Mouse (Mus musculus) bone marrow macrophage, adult 2 months (primary cell): ENCODE data around the gene Znrf4. TPM values are rescaled to one million over a fixed set of nuclear protein-coding genes. Genes with fewer than 3 reads are reported as not detected.

Experiments used
- H3K27ac ChIP-seq: 2 replicates; pipeline ENCODE4 v1.5.1; 2012; ENCODE audit warnings: low read depth, low read length; ENCODE audit not compliant: insufficient read depth
- H3K4me1 ChIP-seq: 2 replicates; pipeline ENCODE4 v1.6.1; 2012; ENCODE audit warnings: low read length; ENCODE audit not compliant: control insufficient read depth, insufficient read depth
- H3K4me3 ChIP-seq: 2 replicates; pipeline ENCODE4 v1.5.1; 2012; ENCODE audit warnings: mild to moderate bottlenecking, low read length, moderate library complexity; ENCODE audit not compliant: insufficient read depth
- CTCF ChIP-seq: IDR thresholded peaks from 2 replicates; pipeline ENCODE4 v1.5.1; 2012; ENCODE audit warnings: low read depth, mild to moderate bottlenecking, low read length, moderate library complexity
- POLR2A ChIP-seq: IDR thresholded peaks from 2 replicates; pipeline ENCODE4 v1.6.1; 2012; ENCODE audit warnings: mild to moderate bottlenecking, low read depth, low read length, borderline replicate concordance
- polyA plus RNA-seq: library from polyadenylated mRNA; stranded (reverse); fragments of >200 nt; gene quantifications from 2 replicates; pipeline ENCODE4 v1.2.4, GENCODE M21; 2012; ENCODE audit not compliant: missing spikeins, insufficient read depth, insufficient read length

Gene Znrf4
- polyA plus RNA-seq, 1 experiment, result not detected

- Histone ChIP-seq H3K27ac (no peak overlapping the region), H3K4me1 (no peaks in the 10 kb centered on the region), H3K4me3 (no peak overlapping the region)
- TF ChIP-seq POLR2A, result no peak
- TF ChIP-seq CTCF, result no peak
These were observed 25.7 kb upstream of the Znrf4 start for GRCm38 (mm10) chr17:56537912-56538311.

DNA sequence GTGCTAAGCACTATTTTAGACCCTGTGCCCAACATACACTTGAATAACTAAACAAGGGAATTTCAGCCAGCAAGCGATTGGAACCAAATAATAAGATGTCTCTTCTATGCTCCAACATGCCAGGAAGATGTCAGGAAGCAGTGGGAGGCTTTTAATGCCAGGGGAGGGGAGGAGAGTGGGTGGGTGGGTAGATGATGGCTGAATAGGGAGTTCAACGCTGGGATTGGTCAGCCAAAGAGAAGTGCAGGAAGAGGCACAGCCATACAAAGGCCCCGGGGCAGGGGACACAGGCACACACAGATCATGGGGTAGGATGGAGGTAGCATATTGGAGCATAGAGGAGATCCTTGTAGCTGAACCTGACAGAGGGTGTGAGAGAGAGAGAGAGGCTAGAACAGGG, 24.6 kb upstream of the Znrf4 start:
- Histone ChIP-seq H3K4me3 (no peak overlapping the region), H3K27ac (no peak overlapping the region), H3K4me1 (no peaks in the 10 kb centered on the region)
- TF ChIP-seq POLR2A, result no peak
- TF ChIP-seq CTCF, result no peak

DNA sequence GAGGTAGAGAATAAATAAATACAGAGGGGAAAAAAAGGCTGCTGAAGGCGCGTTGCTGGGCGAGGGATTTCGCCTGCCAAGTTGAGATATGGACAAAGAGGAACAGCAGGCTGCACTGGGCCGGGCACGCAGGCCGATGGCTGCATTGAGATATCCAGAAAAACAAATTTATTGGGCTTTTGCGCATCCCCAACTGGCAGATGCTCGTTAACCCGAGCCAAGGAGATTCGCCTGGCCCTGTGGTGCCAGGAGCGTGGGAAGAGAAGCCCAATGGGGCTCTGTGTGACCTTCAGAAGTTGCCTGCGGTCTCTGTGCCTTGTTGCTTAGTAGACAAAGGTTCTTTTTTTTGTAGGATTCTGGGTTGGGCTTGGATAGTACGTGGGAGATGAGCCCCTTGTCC, 24.0 kb upstream of the Znrf4 start:
- no peak overlapping the region for H3K27ac ChIP-seq
- H3K4me3 ChIP-seq, result no peak overlapping the region
- no peak for TF ChIP-seq POLR2A
- no peak for TF ChIP-seq CTCF
- no peaks in the 10 kb centered on the region for H3K4me1 ChIP-seq

- no peak for TF ChIP-seq CTCF
- no peak for TF ChIP-seq POLR2A
- no peak overlapping the region for H3K4me3 ChIP-seq
- H3K27ac ChIP-seq, result no peak overlapping the region
- no peaks in the 10 kb centered on the region for H3K4me1 ChIP-seq
These were observed 12.7 kb upstream of the Znrf4 start for GRCm38 (mm10) chr17:56524943-56525342.

DNA sequence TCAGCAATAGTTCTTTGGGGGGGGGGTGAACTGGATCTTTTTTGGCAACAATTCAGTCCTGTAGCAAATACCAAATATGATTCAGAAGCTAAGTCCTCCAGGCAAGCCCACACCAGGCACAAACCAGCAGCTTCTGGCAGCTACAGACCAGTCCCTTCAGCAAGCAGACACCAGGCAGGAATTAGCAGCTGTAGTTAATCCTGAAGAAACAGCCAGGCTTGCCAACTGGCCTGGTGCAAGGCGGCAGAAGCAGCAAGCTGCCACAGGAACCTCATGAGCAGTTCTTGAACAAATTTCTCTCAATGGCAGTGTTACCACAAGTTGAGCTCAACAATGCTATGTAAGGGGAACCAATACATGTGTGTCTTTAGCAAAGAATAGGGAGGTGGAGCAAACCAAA, 10.5 kb upstream of the Znrf4 start:
- Histone ChIP-seq H3K27ac (no peak overlapping the region), H3K4me3 (no peak overlapping the region), H3K4me1 (no peaks in the 10 kb centered on the region)
- TF ChIP-seq CTCF (no peak), POLR2A (no peak)

DNA sequence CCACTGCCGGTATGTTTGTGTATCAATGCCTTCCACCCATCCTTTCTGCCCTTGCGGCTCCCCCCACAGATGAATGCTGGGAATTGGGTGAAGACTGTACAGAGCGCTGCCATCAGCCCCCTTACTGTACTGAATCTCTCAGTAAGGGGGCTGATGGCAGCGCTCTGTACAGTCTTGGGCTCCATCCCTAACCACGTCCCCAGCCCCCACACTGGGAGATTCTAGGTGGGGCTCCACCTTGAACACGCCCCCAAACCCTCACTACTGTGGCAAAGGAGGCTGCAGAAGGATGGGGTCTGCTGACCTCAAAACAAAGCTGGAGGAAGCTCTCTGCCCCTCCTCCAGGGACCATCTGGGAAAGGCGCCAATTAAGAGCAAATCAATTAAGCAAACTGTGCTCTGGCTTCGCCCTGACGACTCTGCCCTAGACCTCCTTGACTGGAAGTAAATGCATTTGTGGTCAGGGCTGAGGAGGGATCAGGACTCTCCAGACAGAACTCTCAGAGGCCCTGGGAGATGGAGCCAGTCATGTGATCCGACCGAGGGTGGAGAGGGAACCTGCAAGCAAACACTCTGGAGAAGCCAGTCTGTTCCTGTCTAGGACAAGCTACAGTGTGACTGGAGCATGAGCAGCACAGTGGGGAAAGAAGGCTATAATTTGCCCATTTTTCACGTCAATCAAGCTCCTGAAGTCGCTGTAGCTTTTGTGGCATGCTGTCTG, 3.6 kb upstream of the Znrf4 start:
- TF ChIP-seq POLR2A, result no peak
- TF ChIP-seq CTCF, result no peak
- Histone ChIP-seq H3K27ac (no peak overlapping the region), H3K4me3 (no peak overlapping the region), H3K4me1 (peaks cover 4% of the 10 kb centered on the region; the same call in 1 of the 2 replicates)

- Histone ChIP-seq H3K4me3 (no peak overlapping the region), H3K27ac (no peak overlapping the region), H3K4me1 (peaks cover 4% of the 10 kb centered on the region; the same call in 1 of the 2 replicates)
- no peak for TF ChIP-seq CTCF
- no peak for TF ChIP-seq POLR2A
These were observed 2.7 kb upstream of the Znrf4 start for GRCm38 (mm10) chr17:56514916-56515315.

DNA sequence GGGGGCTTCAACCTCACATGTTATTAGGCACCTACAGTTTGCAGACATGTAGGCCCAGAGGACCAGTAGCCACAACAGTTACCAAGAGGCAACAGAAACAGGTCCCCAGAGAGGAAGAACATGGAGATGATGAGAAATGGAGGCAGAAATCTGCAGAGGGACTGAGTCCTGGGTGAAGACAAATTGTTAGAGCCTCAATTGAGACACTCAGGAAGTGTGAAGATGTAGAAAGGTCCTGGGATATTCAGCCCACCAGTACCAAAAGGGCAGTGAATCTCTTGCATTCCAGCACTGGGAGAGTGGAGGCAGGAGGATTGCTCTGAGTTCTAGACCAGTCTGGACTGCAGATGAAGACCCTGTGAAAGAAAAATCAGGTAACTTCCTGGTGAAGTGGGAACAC, 2.1 kb upstream of the Znrf4 start:
- no peak for TF ChIP-seq POLR2A
- no peak for TF ChIP-seq CTCF
- no peak overlapping the region for H3K27ac ChIP-seq
- H3K4me3 ChIP-seq, result no peak overlapping the region
- peaks cover 4% of the 10 kb centered on the region; the same call in 1 of the 2 replicates for H3K4me1 ChIP-seq

DNA sequence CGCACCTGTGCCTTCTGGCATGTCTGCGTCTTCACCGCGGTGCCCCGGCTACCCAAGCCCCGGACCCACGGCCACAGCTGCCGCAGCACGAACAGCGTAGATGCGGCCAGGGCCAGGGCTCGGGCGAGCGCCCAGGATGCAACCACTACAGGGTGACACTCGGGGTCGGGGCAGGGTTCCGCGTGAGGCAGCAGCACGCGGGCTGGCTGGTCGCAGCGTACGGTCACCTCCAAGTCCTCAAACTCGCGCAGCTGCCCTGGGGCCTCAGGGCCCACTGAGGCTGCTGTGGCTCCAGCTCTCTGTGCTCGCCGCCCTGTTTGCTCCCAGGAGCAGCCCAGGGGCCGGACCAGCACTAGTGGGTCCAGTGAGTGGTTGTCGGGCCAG, 532 bp downstream of the Znrf4 start:
- TF ChIP-seq CTCF (no peak), POLR2A (no peak)
- H3K4me3 ChIP-seq, result no peak overlapping the region
- peaks cover 13% of the 10 kb centered on the region for H3K4me1 ChIP-seq
- no peak overlapping the region for H3K27ac ChIP-seq

DNA sequence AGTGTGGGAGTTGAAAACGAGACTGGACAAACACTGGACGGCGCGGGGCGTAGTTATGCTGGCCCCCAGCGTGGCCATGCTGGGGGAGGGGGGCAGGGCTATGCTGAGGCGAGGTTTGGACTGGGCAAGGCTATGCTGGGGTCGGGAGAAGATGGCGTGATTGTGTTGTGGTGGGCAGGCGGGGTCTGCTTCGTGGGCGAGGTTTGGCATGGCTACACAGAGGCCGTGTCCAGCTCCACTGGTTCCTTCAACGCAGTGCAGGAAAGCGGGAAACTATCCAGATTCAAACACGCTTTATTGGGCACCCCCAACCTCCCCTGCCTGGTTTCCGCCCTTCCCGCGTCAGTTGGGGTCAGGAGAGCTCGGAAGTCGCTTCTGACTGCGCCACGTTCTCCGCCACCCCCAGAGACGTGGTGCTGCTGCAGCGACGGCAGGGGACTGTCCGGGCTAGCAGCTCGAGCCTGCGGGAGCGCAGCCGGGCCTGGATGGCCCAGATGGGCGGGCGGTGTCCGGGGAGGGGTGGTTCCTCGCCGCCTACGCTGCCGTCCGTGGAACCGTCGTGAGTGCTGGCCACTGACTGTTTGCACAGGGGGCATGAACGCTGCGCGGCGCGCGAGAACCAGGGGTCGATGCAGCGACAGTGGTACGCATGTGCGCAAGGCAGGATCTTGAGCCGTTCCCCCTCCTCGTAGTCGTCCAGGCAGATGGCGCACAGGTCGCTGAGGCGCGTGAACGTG, 1.1 kb downstream of the Znrf4 start:
- Histone ChIP-seq H3K4me1 (peaks cover 12% of the 10 kb centered on the region), H3K27ac (no peak overlapping the region), H3K4me3 (no peak overlapping the region)
- TF ChIP-seq POLR2A (no peak), CTCF (no peak)

- no peak overlapping the region for H3K4me3 ChIP-seq
- TF ChIP-seq CTCF (no peak), POLR2A (no peak)
- peaks cover 9% of the 10 kb centered on the region for H3K4me1 ChIP-seq
- no peak overlapping the region for H3K27ac ChIP-seq
These were observed 1.7 kb downstream of the Znrf4 start for GRCm38 (mm10) chr17:56510473-56510969.
